Mouse (Mus musculus): ENCODE measurements at regions not wholly inside any gene's neighbourhood (a gene's known extent, or its start where the extent isn't known, plus 50 kb on each side); places are given as distances from the start of the nearest gene placed in this dataset.

GRCm38 (mm10) chr17:52149068-52149467, 316.0 kb upstream of the Satb1 start:
- no peak overlapping the region for H3K27ac ChIP-seq (ENCODE audit: low read depth, low read length)
- no peaks in the 10 kb centered on the region for H3K36me3 ChIP-seq (ENCODE audit: control insufficient read depth, insufficient read depth)
- no peak for TF ChIP-seq CTCF (IDR thresholded peaks at IDR 0.05; ENCODE audit: low read depth)
- ATAC-seq: no peak
- no peaks in the 10 kb centered on the region for H3K4me1 ChIP-seq (replicated peaks; ENCODE audit: control insufficient read depth, insufficient read depth, low read length)
- no peak overlapping the region for H3K9ac ChIP-seq (ENCODE audit: low read depth, low read length)
- H3K27me3 ChIP-seq (replicated peaks; ENCODE audit: control insufficient read depth, insufficient read depth, low read length): no peaks in the 10 kb centered on the region
- 83% methylated on average over 3 of the region's 3 CpGs for WGBS
- no peak overlapping the region for H3K4me3 ChIP-seq (ENCODE audit: low read depth, low read length)
- H3K9me3 ChIP-seq (ENCODE audit: control insufficient read depth): no peaks in the 10 kb centered on the region
- H3K4me2 ChIP-seq (replicated peaks; ENCODE audit: low read depth): no peak overlapping the region

- no peaks in the 10 kb centered on the region for H3K9me3 ChIP-seq (ENCODE audit: control insufficient read depth)
These were observed 270.8 kb upstream of the Satb1 start for GRCm38 (mm10) chr17:52103891-52104290.

GRCm38 (mm10) chr17:52085834-52086233, 252.7 kb upstream of the Satb1 start:
- no peak for ATAC-seq
- H3K9ac ChIP-seq (ENCODE audit: low read depth, low read length): no peak overlapping the region
- H3K4me1 ChIP-seq (replicated peaks; ENCODE audit: control insufficient read depth, insufficient read depth, low read length): no peaks in the 10 kb centered on the region
- no peak for TF ChIP-seq CTCF (IDR thresholded peaks at IDR 0.05; ENCODE audit: low read depth)
- H3K4me3 ChIP-seq (ENCODE audit: low read depth, low read length): no peak overlapping the region
- no peak overlapping the region for H3K27ac ChIP-seq (ENCODE audit: low read depth, low read length)
- no peaks in the 10 kb centered on the region for H3K27me3 ChIP-seq (replicated peaks; ENCODE audit: control insufficient read depth, insufficient read depth, low read length)
- no peaks in the 10 kb centered on the region for H3K9me3 ChIP-seq (ENCODE audit: control insufficient read depth)
- H3K4me2 ChIP-seq (replicated peaks; ENCODE audit: low read depth): no peak overlapping the region
- 37% methylated on average over 4 of the region's 4 CpGs for WGBS
- H3K36me3 ChIP-seq (ENCODE audit: control insufficient read depth, insufficient read depth): no peaks in the 10 kb centered on the region

More at GRCm38 (mm10) chr17:52103891-52104290, 270.8 kb upstream of the Satb1 start:
- no peak overlapping the region for H3K4me3 ChIP-seq (ENCODE audit: low read depth, low read length)
- H3K9ac ChIP-seq (ENCODE audit: low read depth, low read length): no peak overlapping the region
- no peaks in the 10 kb centered on the region for H3K27me3 ChIP-seq (replicated peaks; ENCODE audit: control insufficient read depth, insufficient read depth, low read length)
- no peak for ATAC-seq
- no peak for TF ChIP-seq CTCF (IDR thresholded peaks at IDR 0.05; ENCODE audit: low read depth)
- no peak overlapping the region for H3K4me2 ChIP-seq (replicated peaks; ENCODE audit: low read depth)
- H3K36me3 ChIP-seq (ENCODE audit: control insufficient read depth, insufficient read depth): no peaks in the 10 kb centered on the region
- 87% methylated on average over 4 of the region's 4 CpGs for WGBS
- no peak overlapping the region for H3K27ac ChIP-seq (ENCODE audit: low read depth, low read length)
- H3K4me1 ChIP-seq (replicated peaks; ENCODE audit: control insufficient read depth, insufficient read depth, low read length): no peaks in the 10 kb centered on the region

- no peaks in the 10 kb centered on the region for H3K4me1 ChIP-seq (replicated peaks; ENCODE audit: control insufficient read depth, insufficient read depth, low read length)
- TF ChIP-seq CTCF (IDR thresholded peaks at IDR 0.05; ENCODE audit: low read depth): no peak
- H3K27ac ChIP-seq (ENCODE audit: low read depth, low read length): no peak overlapping the region
- no peak for ATAC-seq
- H3K9ac ChIP-seq (ENCODE audit: low read depth, low read length): no peak overlapping the region
- H3K27me3 ChIP-seq (replicated peaks; ENCODE audit: control insufficient read depth, insufficient read depth, low read length): no peaks in the 10 kb centered on the region
- no peaks in the 10 kb centered on the region for H3K36me3 ChIP-seq (ENCODE audit: control insufficient read depth, insufficient read depth)
- no peak overlapping the region for H3K4me2 ChIP-seq (replicated peaks; ENCODE audit: low read depth)
- WGBS: 6% methylated on average over 2 of the region's 2 CpGs
- H3K9me3 ChIP-seq (ENCODE audit: control insufficient read depth): no peaks in the 10 kb centered on the region
- H3K4me3 ChIP-seq (ENCODE audit: low read depth, low read length): no peak overlapping the region
These were observed 251.4 kb upstream of the Satb1 start for GRCm38 (mm10) chr17:52084455-52084854.

- WGBS: 84% methylated on average over 7 of the region's 7 CpGs
- ATAC-seq: no peak
- H3K9ac ChIP-seq (ENCODE audit: low read depth, low read length): no peak overlapping the region
- H3K4me3 ChIP-seq (ENCODE audit: low read depth, low read length): no peak overlapping the region
- H3K4me1 ChIP-seq (replicated peaks; ENCODE audit: control insufficient read depth, insufficient read depth, low read length): no peaks in the 10 kb centered on the region
- no peak overlapping the region for H3K4me2 ChIP-seq (replicated peaks; ENCODE audit: low read depth)
- H3K36me3 ChIP-seq (ENCODE audit: control insufficient read depth, insufficient read depth): no peaks in the 10 kb centered on the region
- TF ChIP-seq CTCF (IDR thresholded peaks at IDR 0.05; ENCODE audit: low read depth): no peak
- H3K27me3 ChIP-seq (replicated peaks; ENCODE audit: control insufficient read depth, insufficient read depth, low read length): no peaks in the 10 kb centered on the region
- no peaks in the 10 kb centered on the region for H3K9me3 ChIP-seq (ENCODE audit: control insufficient read depth)
- no peak overlapping the region for H3K27ac ChIP-seq (ENCODE audit: low read depth, low read length)
These were observed 246.2 kb upstream of the Satb1 start for GRCm38 (mm10) chr17:52079316-52079715.

- H3K27me3 ChIP-seq (replicated peaks; ENCODE audit: control insufficient read depth, insufficient read depth, low read length): no peaks in the 10 kb centered on the region
- ATAC-seq: no peak
- H3K9ac ChIP-seq (ENCODE audit: low read depth, low read length): no peak overlapping the region
- 75% methylated on average over 8 of the region's 8 CpGs for WGBS
- no peaks in the 10 kb centered on the region for H3K9me3 ChIP-seq (ENCODE audit: control insufficient read depth)
- TF ChIP-seq CTCF (IDR thresholded peaks at IDR 0.05; ENCODE audit: low read depth): no peak
- no peak overlapping the region for H3K4me2 ChIP-seq (replicated peaks; ENCODE audit: low read depth)
- H3K36me3 ChIP-seq (ENCODE audit: control insufficient read depth, insufficient read depth): no peaks in the 10 kb centered on the region
- H3K27ac ChIP-seq (ENCODE audit: low read depth, low read length): no peak overlapping the region
- H3K4me1 ChIP-seq (replicated peaks; ENCODE audit: control insufficient read depth, insufficient read depth, low read length): no peaks in the 10 kb centered on the region
- no peak overlapping the region for H3K4me3 ChIP-seq (ENCODE audit: low read depth, low read length)
These were observed 245.4 kb upstream of the Satb1 start for GRCm38 (mm10) chr17:52078496-52078895.

GRCm38 (mm10) chr17:52077951-52078350, 244.9 kb upstream of the Satb1 start:
- no peak overlapping the region for H3K4me3 ChIP-seq (ENCODE audit: low read depth, low read length)
- no peak overlapping the region for H3K27ac ChIP-seq (ENCODE audit: low read depth, low read length)
- no peaks in the 10 kb centered on the region for H3K4me1 ChIP-seq (replicated peaks; ENCODE audit: control insufficient read depth, insufficient read depth, low read length)
- no peaks in the 10 kb centered on the region for H3K9me3 ChIP-seq (ENCODE audit: control insufficient read depth)
- H3K27me3 ChIP-seq (replicated peaks; ENCODE audit: control insufficient read depth, insufficient read depth, low read length): no peaks in the 10 kb centered on the region
- no peak for ATAC-seq
- no peak overlapping the region for H3K4me2 ChIP-seq (replicated peaks; ENCODE audit: low read depth)
- WGBS: 91% methylated on average over 4 of the region's 4 CpGs
- TF ChIP-seq CTCF (IDR thresholded peaks at IDR 0.05; ENCODE audit: low read depth): no peak
- H3K9ac ChIP-seq (ENCODE audit: low read depth, low read length): no peak overlapping the region
- no peaks in the 10 kb centered on the region for H3K36me3 ChIP-seq (ENCODE audit: control insufficient read depth, insufficient read depth)

Data from intestine, postnatal 0 days (tissue).